Mouse (Mus musculus) ES-Bruce4 (cell line): Measurements from ENCODE around the gene Gm9922. TPM values are rescaled to one million over a fixed set of nuclear protein-coding genes. Genes with fewer than 3 reads are reported as not detected.

ENCODE experiments used
- H3K27ac ChIP-seq: 2 replicates; pipeline ENCODE4 v1.5.1; 2012; ENCODE audit warnings: low read length, inconsistent platforms; ENCODE audit not compliant: insufficient read depth
- H3K27me3 ChIP-seq: 2 replicates; pipeline ENCODE4 v1.6.1; 2012; ENCODE audit warnings: mild to moderate bottlenecking, low read length, inconsistent platforms; ENCODE audit not compliant: control insufficient read depth, poor library complexity, insufficient read depth, severe bottlenecking
- H3K36me3 ChIP-seq: 2 replicates; pipeline ENCODE4 v1.6.1; 2012; ENCODE audit warnings: inconsistent platforms, mild to moderate bottlenecking, low read length, moderate library complexity; ENCODE audit not compliant: control insufficient read depth, poor library complexity, insufficient read depth, severe bottlenecking
- H3K4me1 ChIP-seq: one replicate; pipeline ENCODE4 v1.8.1; 2011; ENCODE audit warnings: low read length; ENCODE audit not compliant: control insufficient read depth, insufficient read depth
- H3K4me3 ChIP-seq: 2 replicates; pipeline ENCODE4 v1.5.1; 2011; ENCODE audit warnings: low read depth, mild to moderate bottlenecking, low read length
- H3K9ac ChIP-seq: 2 replicates; pipeline ENCODE4 v1.6.1; 2012; ENCODE audit warnings: low read depth, mild to moderate bottlenecking, inconsistent platforms; ENCODE audit not compliant: poor library complexity, severe bottlenecking
- H3K9me3 ChIP-seq: replicated peaks from 2 replicates; pipeline ENCODE4 v1.6.1; 2012; ENCODE audit warnings: mild to moderate bottlenecking, low read length, inconsistent platforms; ENCODE audit not compliant: control insufficient read depth, poor library complexity, insufficient read depth, severe bottlenecking
- CTCF ChIP-seq: IDR thresholded peaks from one replicate; pipeline ENCODE4 v1.8.1; 2011; ENCODE audit warnings: low read depth, low read length
- EP300 ChIP-seq: IDR thresholded peaks from 2 replicates; pipeline ENCODE4 v1.6.1; 2011; ENCODE audit warnings: low read depth, low read length; ENCODE audit not compliant: insufficient read depth
- POLR2A ChIP-seq: IDR thresholded peaks from one replicate; pipeline ENCODE4 v1.8.1; 2011; ENCODE audit warnings: low read length; ENCODE audit not compliant: insufficient read depth
- polyA plus RNA-seq: library from polyadenylated mRNA; stranded (reverse); fragments of >200 nt; gene quantifications from 2 replicates; pipeline ENCODE4 v1.2.4, GENCODE M21; 2011; ENCODE audit warnings: low read depth; ENCODE audit not compliant: missing spikeins, insufficient read depth, insufficient read length

The Gm9922 gene
- polyA plus RNA-seq, 1 experiment = not detected

DNA sequence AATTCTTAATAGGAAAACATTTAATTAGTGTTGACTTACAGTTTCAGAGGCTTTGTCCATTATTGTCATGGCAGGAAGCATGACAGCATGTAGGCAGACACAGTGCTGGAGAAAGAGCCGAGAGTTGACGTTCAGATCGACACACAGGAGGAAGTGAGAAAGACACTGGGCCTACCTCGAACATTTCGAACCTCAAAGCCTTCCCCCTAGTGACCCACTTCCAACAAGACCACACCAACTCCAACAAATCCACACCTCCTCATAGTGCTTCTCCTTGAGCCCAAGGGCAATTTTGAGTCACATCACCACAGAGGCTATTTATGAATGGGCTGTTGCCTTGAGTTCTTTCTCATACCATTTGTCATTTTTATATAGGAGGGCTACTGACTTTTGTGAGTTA, 22.5 kb downstream of the Gm9922 start:
- H3K4me3 ChIP-seq = no peak overlapping the region
- no peak overlapping the region for H3K27ac ChIP-seq
- no peaks in the 10 kb centered on the region for H3K4me1 ChIP-seq
- H3K36me3 ChIP-seq = no peaks in the 10 kb centered on the region
- no peak overlapping the region for H3K9ac ChIP-seq
- TF ChIP-seq POLR2A (no peak), EP300 (no peak), CTCF (no peak)
- no peaks in the 10 kb centered on the region for H3K27me3 ChIP-seq
- H3K9me3 ChIP-seq = no peaks in the 10 kb centered on the region

GRCm38 (mm10) chr14:101704479-101704878, 25.1 kb downstream of the Gm9922 start:
- no peak overlapping the region for H3K9ac ChIP-seq
- H3K4me1 ChIP-seq = no peaks in the 10 kb centered on the region
- H3K4me3 ChIP-seq = no peak overlapping the region
- H3K27ac ChIP-seq = no peak overlapping the region
- H3K36me3 ChIP-seq = no peaks in the 10 kb centered on the region
- no peak for TF ChIP-seq CTCF
- TF ChIP-seq EP300 = no peak
- no peak for TF ChIP-seq POLR2A
- no peaks in the 10 kb centered on the region for H3K9me3 ChIP-seq
- no peaks in the 10 kb centered on the region for H3K27me3 ChIP-seq

DNA sequence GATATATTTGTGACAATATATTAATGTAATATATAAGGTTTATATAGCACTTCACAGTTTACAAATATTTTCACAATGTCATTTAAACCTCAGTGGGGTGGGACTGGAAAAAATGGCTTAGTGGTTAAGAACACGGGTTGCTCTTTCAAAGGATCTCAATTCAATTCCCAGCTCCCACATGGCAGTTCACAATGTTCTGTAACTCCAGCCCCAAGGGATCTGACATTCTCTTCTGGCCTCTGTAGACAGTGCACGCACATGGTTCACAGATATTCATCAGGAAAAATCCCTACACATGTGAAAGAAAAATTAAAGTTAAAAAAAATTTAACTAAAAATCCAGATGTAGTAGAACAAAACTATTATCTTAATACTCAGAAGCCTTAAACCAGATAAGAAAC, 41.2 kb downstream of the Gm9922 start:
- TF ChIP-seq EP300 (no peak), CTCF (no peak), POLR2A (no peak)
- H3K4me3 ChIP-seq = no peak overlapping the region
- H3K27ac ChIP-seq = no peak overlapping the region
- H3K9me3 ChIP-seq = no peaks in the 10 kb centered on the region
- H3K27me3 ChIP-seq = no peaks in the 10 kb centered on the region
- H3K4me1 ChIP-seq = peaks cover 2% of the 10 kb centered on the region
- H3K36me3 ChIP-seq = peaks cover 5% of the 10 kb centered on the region; the same call in 1 of the 2 replicates
- no peak overlapping the region for H3K9ac ChIP-seq

GRCm38 (mm10) chr14:101687696-101688095, 41.9 kb downstream of the Gm9922 start:
- H3K4me3 ChIP-seq = no peak overlapping the region
- TF ChIP-seq EP300 (no peak), POLR2A (no peak)
- H3K9ac ChIP-seq = no peak overlapping the region
- H3K27me3 ChIP-seq = no peaks in the 10 kb centered on the region
- H3K27ac ChIP-seq = no peak overlapping the region
- H3K9me3 ChIP-seq = no peaks in the 10 kb centered on the region
- H3K4me1 ChIP-seq = peaks cover 5% of the 10 kb centered on the region
- peaks cover 5% of the 10 kb centered on the region; the same call in 1 of the 2 replicates for H3K36me3 ChIP-seq

Other genes with a start within 250 kb of the Gm9922 start
- 1.6 and 2.1 TPM in 2 replicates for gene Tbc1d4, start 120.6 kb downstream of the Gm9922 start, polyA plus RNA-seq
- gene Commd6, start 89.1 kb downstream of the Gm9922 start, polyA plus RNA-seq = 43.3 and 45.0 TPM in 2 replicates
- 127 TPM in 2 replicates for gene Uchl3, start 75.8 kb downstream of the Gm9922 start, polyA plus RNA-seq
- gene Lmo7, start 143 bp upstream of the Gm9922 start, polyA plus RNA-seq = 27.0 and 28.2 TPM in 2 replicates